Mouse (Mus musculus) c-Kit-negative CD71-positive TER-119-positive erythroid progenitor cells, embryonic 14.5 days (primary cell): ENCODE data around the gene Fam133b.

Source experiments
- DNase-seq: peaks from one replicate; pipeline ENCODE4 v3.0.0-alpha.2; 2013; ENCODE audit warnings: low read depth, low spot score

Gene Fam133b

GRCm38 (mm10) chr5:3543629-3544479 lies at the start of gene Fam133b:
TSS of gene Fam133b (plus strand) at chr5:3543833.
- DNase-seq: peak; percentile 89

- no peak for DNase-seq
Measured at GRCm38 (mm10) chr5:3493968-3494367, 49.7 kb upstream of the Fam133b start.

GRCm38 (mm10) chr5:3494452-3495187 lies 49.0 kb upstream of the Fam133b start:
- DNase-seq: no peak

GRCm38 (mm10) chr5:3497505-3497925 lies 46.1 kb upstream of the Fam133b start:
- no peak for DNase-seq

- no peak for DNase-seq
Measured at GRCm38 (mm10) chr5:3500298-3500697, 43.3 kb upstream of the Fam133b start.

- DNase-seq: no peak
Measured at GRCm38 (mm10) chr5:3500957-3501563, 42.6 kb upstream of the Fam133b start.

- DNase-seq: no peak
Measured at GRCm38 (mm10) chr5:3501564-3502001, 42.0 kb upstream of the Fam133b start.

GRCm38 (mm10) chr5:3502610-3503350 lies 40.9 kb upstream of the Fam133b start:
- no peak for DNase-seq

GRCm38 (mm10) chr5:3503373-3503772 lies 40.3 kb upstream of the Fam133b start:
- no peak for DNase-seq

GRCm38 (mm10) chr5:3503836-3504323 lies 39.8 kb upstream of the Fam133b start:
- DNase-seq: no peak

- no peak for DNase-seq
Measured at GRCm38 (mm10) chr5:3504453-3504852, 39.2 kb upstream of the Fam133b start.

- DNase-seq: no peak
Measured at GRCm38 (mm10) chr5:3505553-3505952, 38.1 kb upstream of the Fam133b start.

- no peak for DNase-seq
Measured at GRCm38 (mm10) chr5:3508480-3509381, 34.9 kb upstream of the Fam133b start.

- no peak for DNase-seq
Measured at GRCm38 (mm10) chr5:3509503-3509902, 34.1 kb upstream of the Fam133b start.

- DNase-seq: no peak
Measured at GRCm38 (mm10) chr5:3511097-3511795, 32.4 kb upstream of the Fam133b start.

- DNase-seq: no peak
Measured at GRCm38 (mm10) chr5:3512584-3512983, 31.0 kb upstream of the Fam133b start.

- DNase-seq: no peak
Measured at GRCm38 (mm10) chr5:3514901-3515311, 28.7 kb upstream of the Fam133b start.

- DNase-seq: no peak
Measured at GRCm38 (mm10) chr5:3515477-3515876, 28.2 kb upstream of the Fam133b start.

- DNase-seq: no peak
Measured at GRCm38 (mm10) chr5:3516481-3517075, 27.1 kb upstream of the Fam133b start.
